Mouse (Mus musculus) liver, embryonic 16.5 days (tissue): ENCODE measurements around the gene Olfr987. TPM values are rescaled to one million over a fixed set of nuclear protein-coding genes. Genes with fewer than 3 reads are reported as not detected.
"Not testable (repeated sequence)": the region's sequence is repeated elsewhere in the genome, so short reads cannot be mapped to it uniquely, and the experiment has no call there.

Experiments
- ATAC-seq: fragments of 200-750 bp; cut with Nextera tagmentation; 2 replicates; pipeline ENCODE4 v1.8.0; 2017; ENCODE audit warnings: low read depth, mild to moderate bottlenecking, moderate number of reproducible peaks, moderate library complexity
- H3K27ac ChIP-seq: fragments of 300-500 bp; sonication (generic); 2 replicates; pipeline ENCODE4 v1.5.1; 2014; ENCODE audit warnings: mild to moderate bottlenecking, low read length
- H3K27me3 ChIP-seq: fragments of 300-500 bp; sonication (generic); 2 replicates; pipeline ENCODE4 v1.6.1; 2014; ENCODE audit warnings: low read depth, low read length, mixed read lengths; ENCODE audit not compliant: control insufficient read depth, insufficient read depth
- H3K36me3 ChIP-seq: fragments of 300-500 bp; sonication (generic); 2 replicates; pipeline ENCODE4 v1.6.1; 2014; ENCODE audit warnings: mild to moderate bottlenecking; ENCODE audit not compliant: control insufficient read depth, insufficient read depth
- H3K4me1 ChIP-seq: fragments of 300-500 bp; sonication (generic); 2 replicates; pipeline ENCODE4 v1.6.1; 2014; ENCODE audit warnings: low read depth, low read length, mixed read lengths; ENCODE audit not compliant: control insufficient read depth
- H3K4me2 ChIP-seq: fragments of 300-500 bp; sonication (generic); 2 replicates; pipeline ENCODE4 v1.6.1; 2014; ENCODE audit warnings: low read depth, low read length, mixed read lengths
- H3K4me3 ChIP-seq: fragments of 300-500 bp; sonication (generic); 2 replicates; pipeline ENCODE4 v1.5.1; 2014; ENCODE audit warnings: low read depth, mild to moderate bottlenecking, low read length
- H3K9ac ChIP-seq: fragments of 300-500 bp; sonication (generic); 2 replicates; pipeline ENCODE4 v1.6.1; 2014; ENCODE audit warnings: low read depth, low read length
- H3K9me3 ChIP-seq: fragments of 300-500 bp; sonication (generic); replicated peaks from 2 replicates; pipeline ENCODE4 v1.6.1; 2016; ENCODE audit warnings: low read length; ENCODE audit not compliant: control insufficient read depth
- WGBS: fragments of 180-500 bp; shearing (Covaris S2); extraction: QIAGEN DNeasy Blood & Tissue Kit; methylation state at CpG from one replicate; pipeline ENCODE4 v1.1.7; 2014; ENCODE audit not compliant: insufficient replicate concordance; 5-methylcytosine and 5-hydroxymethylcytosine counted together
- polyA plus RNA-seq: library from polyadenylated mRNA; unstranded; fragments of >200 nt; fragmentation: Nextera tagmentation; extraction: Ambion mirVana; gene quantifications from 2 replicates; pipeline ENCODE4 v1.2.1, GENCODE M21; 2015

Gene Olfr987
- not detected in 2 replicates for polyA plus RNA-seq

GRCm38 (mm10) chr2:85339215-85339614, at the start of gene Olfr987:
TSS of gene Olfr987 (minus strand) at chr2:85339315.
- not testable (repeated sequence) for H3K9me3 ChIP-seq, ATAC-seq, H3K36me3 ChIP-seq, H3K4me1 ChIP-seq, H3K9ac ChIP-seq, H3K27me3 ChIP-seq, H3K27ac ChIP-seq, H3K4me3 ChIP-seq, H3K4me2 ChIP-seq

- not testable (repeated sequence) for H3K9me3 ChIP-seq, H3K9ac ChIP-seq, ATAC-seq, H3K27ac ChIP-seq, H3K4me2 ChIP-seq, H3K27me3 ChIP-seq, H3K4me3 ChIP-seq, H3K36me3 ChIP-seq, H3K4me1 ChIP-seq
Observed at GRCm38 (mm10) chr2:85363127-85363526, 24.0 kb upstream of the Olfr987 start, which contains the start of gene Olfr988. TSS of gene Olfr988 (minus strand) at chr2:85363227.

GRCm38 (mm10) chr2:85339972-85340371, 857 bp upstream of the Olfr987 start:
- ATAC-seq, result no peak
- Histone ChIP-seq H3K4me3 (no peak overlapping the region), H3K27ac (no peak overlapping the region), H3K27me3 (no peaks in the 10 kb centered on the region), H3K9me3 (no peaks in the 10 kb centered on the region), H3K9ac (no peak overlapping the region), H3K4me2 (no peak overlapping the region), H3K36me3 (no peaks in the 10 kb centered on the region), H3K4me1 (no peaks in the 10 kb centered on the region)
- WGBS, result 31% methylated on average over 7 of the region's 7 CpGs

- Histone ChIP-seq H3K4me2 (no peak overlapping the region), H3K36me3 (no peaks in the 10 kb centered on the region), H3K4me3 (no peak overlapping the region), H3K27ac (no peak overlapping the region), H3K27me3 (no peaks in the 10 kb centered on the region), H3K9ac (no peak overlapping the region), H3K4me1 (no peaks in the 10 kb centered on the region), H3K9me3 (no peaks in the 10 kb centered on the region)
- ATAC-seq, result no peak
- WGBS, result 61% methylated on average over 1 of the region's 1 CpGs
Observed at GRCm38 (mm10) chr2:85319106-85319505, 20.0 kb downstream of the Olfr987 start.

GRCm38 (mm10) chr2:85285406-85285805, 53.7 kb downstream of the Olfr987 start:
- Histone ChIP-seq H3K9me3 (no peaks in the 10 kb centered on the region), H3K4me2 (no peak overlapping the region), H3K4me1 (no peaks in the 10 kb centered on the region), H3K9ac (no peak overlapping the region), H3K36me3 (no peaks in the 10 kb centered on the region), H3K27me3 (no peaks in the 10 kb centered on the region), H3K27ac (no peak overlapping the region), H3K4me3 (no peak overlapping the region)
- ATAC-seq, result no peak
- WGBS, result 38% methylated on average over 1 of the region's 1 CpGs

- no peaks in the 10 kb centered on the region for H3K9me3 ChIP-seq
- no peak for ATAC-seq
- 26% methylated on average over 6 of the region's 6 CpGs for WGBS
- H3K4me3 ChIP-seq, result no peak overlapping the region
- no peak overlapping the region for H3K9ac ChIP-seq
- H3K4me2 ChIP-seq, result no peak overlapping the region
- H3K27ac ChIP-seq, result no peak overlapping the region
- H3K27me3 ChIP-seq, result no peaks in the 10 kb centered on the region
- no peaks in the 10 kb centered on the region for H3K36me3 ChIP-seq
- H3K4me1 ChIP-seq, result no peaks in the 10 kb centered on the region
Observed at GRCm38 (mm10) chr2:85284626-85285025, 54.5 kb downstream of the Olfr987 start.

GRCm38 (mm10) chr2:85283631-85284466, 55.3 kb downstream of the Olfr987 start:
- no peak overlapping the region for H3K4me2 ChIP-seq
- H3K4me1 ChIP-seq, result no peaks in the 10 kb centered on the region
- H3K9ac ChIP-seq, result no peak overlapping the region
- H3K27ac ChIP-seq, result no peak overlapping the region
- WGBS, result 76% methylated on average over 8 of the region's 8 CpGs
- ATAC-seq, result no peak
- H3K9me3 ChIP-seq, result no peaks in the 10 kb centered on the region
- no peak overlapping the region for H3K4me3 ChIP-seq
- H3K27me3 ChIP-seq, result no peaks in the 10 kb centered on the region
- no peaks in the 10 kb centered on the region for H3K36me3 ChIP-seq

- Histone ChIP-seq H3K36me3 (no peaks in the 10 kb centered on the region), H3K4me1 (no peaks in the 10 kb centered on the region), H3K27me3 (no peaks in the 10 kb centered on the region), H3K4me2 (no peak overlapping the region), H3K4me3 (no peak overlapping the region), H3K9ac (no peak overlapping the region), H3K27ac (no peak overlapping the region), H3K9me3 (no peaks in the 10 kb centered on the region)
- ATAC-seq, result peak; percentile 56; the same call in 1 of the 2 replicates
- WGBS, result 25% methylated on average over 4 of the region's 4 CpGs
Observed at GRCm38 (mm10) chr2:85281023-85281422, 58.1 kb downstream of the Olfr987 start.
